Mouse (Mus musculus) naive thymus-derived CD4-positive, alpha-beta T cell, adult 2 months (primary cell): ENCODE results near the gene Mthfd2.
"Not testable (repeated sequence)": the region's sequence is repeated elsewhere in the genome, so short reads cannot be mapped to it uniquely, and the experiment has no call there.

Experiments
- DNase-seq: peaks from one replicate; pipeline ENCODE4 v3.0.0-alpha.2; 2011; ENCODE audit warnings: low read depth

The Mthfd2 gene

GRCm38 (mm10) chr6:83325525-83326393 lies at the start of gene Mthfd2, which contains the start of gene Mob1a:
Gene Mthfd2, minus strand, starts transcription at chr6:83325908.
Gene Mob1a, plus strand, starts transcription at chr6:83326016.
- peak; percentile 96 for DNase-seq

- no peak for DNase-seq
Observed at GRCm38 (mm10) chr6:83373704-83374300, 48.1 kb upstream of the Mthfd2 start.

- DNase-seq = no peak
Observed at GRCm38 (mm10) chr6:83371350-83371749, 45.6 kb upstream of the Mthfd2 start.

- no peak for DNase-seq
Observed at GRCm38 (mm10) chr6:83370316-83370965, 44.7 kb upstream of the Mthfd2 start.

GRCm38 (mm10) chr6:83363075-83363474 lies 37.4 kb upstream of the Mthfd2 start:
- DNase-seq = no peak

GRCm38 (mm10) chr6:83361523-83362248 lies 36.0 kb upstream of the Mthfd2 start:
- DNase-seq = no peak

GRCm38 (mm10) chr6:83357436-83357835 lies 31.7 kb upstream of the Mthfd2 start:
- DNase-seq = no peak

- peak; percentile 88 for DNase-seq
Observed at GRCm38 (mm10) chr6:83356569-83357138, 30.9 kb upstream of the Mthfd2 start.

- no peak for DNase-seq
Observed at GRCm38 (mm10) chr6:83354856-83355781, 29.4 kb upstream of the Mthfd2 start.

- no peak for DNase-seq
Observed at GRCm38 (mm10) chr6:83352666-83353410, 27.1 kb upstream of the Mthfd2 start.

- DNase-seq = no peak
Observed at GRCm38 (mm10) chr6:83351490-83352160, 25.9 kb upstream of the Mthfd2 start.

GRCm38 (mm10) chr6:83350851-83351405 lies 25.2 kb upstream of the Mthfd2 start:
- no peak for DNase-seq

- no peak for DNase-seq
Observed at GRCm38 (mm10) chr6:83350172-83350571, 24.5 kb upstream of the Mthfd2 start.

- peak; percentile 88 for DNase-seq
Observed at GRCm38 (mm10) chr6:83349274-83349958, 23.7 kb upstream of the Mthfd2 start.

GRCm38 (mm10) chr6:83348873-83349272 lies 23.2 kb upstream of the Mthfd2 start, which contains the start of gene Bola3:
Gene Bola3, plus strand, starts transcription at chr6:83349147.
- no peak for DNase-seq

- no peak for DNase-seq
Observed at GRCm38 (mm10) chr6:83347916-83348315, 22.2 kb upstream of the Mthfd2 start.

- not testable (repeated sequence) for DNase-seq
Observed at GRCm38 (mm10) chr6:83345285-83345684, 19.6 kb upstream of the Mthfd2 start.

GRCm38 (mm10) chr6:83342957-83343356 lies 17.2 kb upstream of the Mthfd2 start:
- DNase-seq = no peak
